Mouse (Mus musculus) small intestine, adult 2 months (tissue): ENCODE measurements around the gene Tmed9. TPM values are rescaled to one million over a fixed set of nuclear protein-coding genes. Genes with fewer than 3 reads are reported as not detected.
A peak's percentile ranks its signal among the peaks of the same experiment; 100 is the strongest.
"Not testable (repeated sequence)": the region's sequence is repeated elsewhere in the genome, so short reads cannot be mapped to it uniquely, and the experiment has no call there.

Experiments used
- H3K27ac ChIP-seq: fragments of 200-500 bp; 2 replicates; pipeline ENCODE4 v1.5.1; 2012; ENCODE audit warnings: low read depth, low read length, control low read depth, inconsistent platforms; ENCODE audit not compliant: insufficient read depth
- H3K27me3 ChIP-seq: fragments of 200-500 bp; 2 replicates; pipeline ENCODE4 v1.6.1; 2012; ENCODE audit warnings: mild to moderate bottlenecking, moderate library complexity, low read length, inconsistent platforms; ENCODE audit not compliant: control insufficient read depth, insufficient read depth
- H3K36me3 ChIP-seq: fragments of 200-500 bp; 2 replicates; pipeline ENCODE4 v1.6.1; 2012; ENCODE audit warnings: mild to moderate bottlenecking, low read length, control low read depth, inconsistent platforms; ENCODE audit not compliant: control insufficient read depth, insufficient read depth
- H3K4me1 ChIP-seq: fragments of 200-500 bp; 2 replicates; pipeline ENCODE4 v1.6.1; 2012; ENCODE audit warnings: low read length, inconsistent platforms, mixed read lengths; ENCODE audit not compliant: control insufficient read depth, insufficient read depth, insufficient read length
- H3K4me3 ChIP-seq: fragments of 200-500 bp; 2 replicates; pipeline ENCODE4 v1.5.1; 2012; ENCODE audit warnings: low read depth, mild to moderate bottlenecking, control low read depth, inconsistent platforms, low read length, moderate library complexity
- CTCF ChIP-seq: fragments of 200-500 bp; IDR thresholded peaks from 2 replicates; pipeline ENCODE4 v1.5.1; 2012; ENCODE audit warnings: low read depth, mild to moderate bottlenecking, control low read depth, inconsistent platforms, low read length, moderate library complexity, mixed read lengths; ENCODE audit not compliant: insufficient replicate concordance, insufficient read length; ENCODE audit errors: extremely low read depth
- POLR2A ChIP-seq: fragments of 200-500 bp; IDR thresholded peaks from 2 replicates; pipeline ENCODE4 v1.6.1; 2012; ENCODE audit warnings: low read depth, mild to moderate bottlenecking, control low read depth, inconsistent platforms, low read length, moderate library complexity
- WGBS: fragments of 180-500 bp; shearing (Covaris S2); methylation state at CpG from one replicate; pipeline ENCODE4 v1.1.7; 2018; 5-methylcytosine and 5-hydroxymethylcytosine counted together
- polyA plus RNA-seq: library from polyadenylated mRNA; depleted of rRNA; stranded (reverse); fragments of >200 nt; gene quantifications from 2 replicates; pipeline ENCODE4 v1.2.3, GENCODE M21; 2012

Gene Tmed9
- polyA plus RNA-seq, 1 experiment: 21.1 TPM

- peaks cover 2% of the 10 kb centered on the region; the same call in 1 of the 2 replicates for H3K4me1 ChIP-seq
- peak overlapping the region; percentile 95 for H3K4me3 ChIP-seq
- H3K27ac ChIP-seq: no peak overlapping the region
- no peaks in the 10 kb centered on the region for H3K27me3 ChIP-seq
- 16% methylated on average over 16 of the region's 16 CpGs for WGBS
- TF ChIP-seq CTCF (no peak), POLR2A (no peak)
- H3K36me3 ChIP-seq: no peaks in the 10 kb centered on the region
Measured at GRCm38 (mm10) chr13:55569726-55570285, 3.7 kb upstream of the Tmed9 start.

- no peak; the same call in 1 of the 2 replicates for TF ChIP-seq POLR2A
- no peak for TF ChIP-seq CTCF
- peak overlapping the region; percentile 95 for H3K4me3 ChIP-seq
- 2% methylated on average over 44 of the region's 47 CpGs for WGBS
- peaks cover 2% of the 10 kb centered on the region; the same call in 1 of the 2 replicates for H3K4me1 ChIP-seq
- H3K27ac ChIP-seq: no peak overlapping the region
- H3K36me3 ChIP-seq: no peaks in the 10 kb centered on the region
- H3K27me3 ChIP-seq: no peaks in the 10 kb centered on the region
Measured at GRCm38 (mm10) chr13:55570286-55570973, 3.1 kb upstream of the Tmed9 start.

- Histone ChIP-seq H3K36me3 (no peaks in the 10 kb centered on the region), H3K4me1 (peaks cover 2% of the 10 kb centered on the region; the same call in 1 of the 2 replicates), H3K4me3 (peak within 1 kb of the TSS; percentile 95), H3K27me3 (no peaks in the 10 kb centered on the region), H3K27ac (peak within 1 kb of the TSS; percentile 48; the same call in 1 of the 2 replicates)
- TF ChIP-seq POLR2A (peak; percentile 26; the same call in 1 of the 2 replicates), CTCF (no peak)
- 2% methylated on average over 41 of the region's 47 CpGs for WGBS
Measured at GRCm38 (mm10) chr13:55571027-55571751, 2.3 kb upstream of the Tmed9 start, which contains the start of gene Fam193b. Fam193b (minus strand) TSS chr13:55571120.

GRCm38 (mm10) chr13:55571977-55572376 is 1.6 kb upstream of the Tmed9 start:
- no peak for TF ChIP-seq POLR2A
- no peak for TF ChIP-seq CTCF
- Histone ChIP-seq H3K4me3 (no peak overlapping the region), H3K36me3 (no peaks in the 10 kb centered on the region), H3K4me1 (peaks cover 2% of the 10 kb centered on the region; the same call in 1 of the 2 replicates), H3K27me3 (no peaks in the 10 kb centered on the region), H3K27ac (no peak overlapping the region)
- 67% methylated on average over 2 of the region's 2 CpGs for WGBS

GRCm38 (mm10) chr13:55574321-55574720 is 789 bp downstream of the Tmed9 start:
- 65% methylated on average over 5 of the region's 5 CpGs for WGBS
- TF ChIP-seq POLR2A (no peak), CTCF (no peak)

GRCm38 (mm10) chr13:55575932-55576331 is 2.4 kb downstream of the Tmed9 start:
- Histone ChIP-seq H3K27me3 (no peaks in the 10 kb centered on the region), H3K36me3 (no peaks in the 10 kb centered on the region), H3K4me1 (no peaks in the 10 kb centered on the region), H3K4me3 (no peak overlapping the region), H3K27ac (no peak overlapping the region)
- WGBS: 52% methylated on average over 5 of the region's 5 CpGs
- TF ChIP-seq CTCF (no peak), POLR2A (no peak)

More at GRCm38 (mm10) chr13:55574321-55574720, 789 bp downstream of the Tmed9 start:
- H3K4me1 ChIP-seq: peaks cover 1% of the 10 kb centered on the region; the same call in 1 of the 2 replicates
- no peaks in the 10 kb centered on the region for H3K27me3 ChIP-seq
- no peaks in the 10 kb centered on the region for H3K36me3 ChIP-seq
- H3K4me3 ChIP-seq: no peak overlapping the region
- no peak overlapping the region for H3K27ac ChIP-seq

GRCm38 (mm10) chr13:55576872-55577271 is 3.3 kb downstream of the Tmed9 start:
- not testable (repeated sequence) for H3K4me3 ChIP-seq, H3K27ac ChIP-seq, H3K4me1 ChIP-seq, H3K27me3 ChIP-seq, H3K36me3 ChIP-seq
- WGBS: 74% methylated on average over 7 of the region's 7 CpGs
